Mouse (Mus musculus): ENCODE data around the gene Slc25a22.

- TF ChIP-seq CTCF (conservative IDR thresholded peaks at IDR 0.05; ENCODE audit: low read length) (no peak), POU5F1 (IDR thresholded peaks at IDR 0.05; ENCODE audit: borderline replicate concordance, low read length) (no peak), NANOG (IDR thresholded peaks at IDR 0.05; ENCODE audit: borderline replicate concordance, low read length) (no peak)
Observed at GRCm38 (mm10) chr7:141476981-141477370, 39.3 kb upstream of the Slc25a22 start.

Measured in E14TG2a.4 (cell line).